Mouse (Mus musculus) CD4-positive, CD25-positive, alpha-beta regulatory T cell, adult 4 months (primary cell): ENCODE data around the gene Tmppe. TPM values are rescaled to one million over a fixed set of nuclear protein-coding genes. Genes with fewer than 3 reads are reported as not detected.

Source experiments
- ATAC-seq: one replicate; pipeline ENCODE4 v1.8.0; 2017
- polyA plus RNA-seq, 2 experiments: library from polyadenylated mRNA; unstranded; fragments of 100-300 nt; shearing (Covaris generic); gene quantifications; one replicate each; pipeline ENCODE4 v1.2.1; 2017

Gene Tmppe
- polyA plus RNA-seq, 2 experiments from 2014 or later = 10.9 to 20.8 TPM

GRCm38 (mm10) chr9:114395258-114395657, 5.6 kb upstream of the Tmppe start:
- ATAC-seq = no peak

- no peak for ATAC-seq
Observed at GRCm38 (mm10) chr9:114399680-114400079, 1.2 kb upstream of the Tmppe start.

GRCm38 (mm10) chr9:114400588-114400948, 337 bp upstream of the Tmppe start:
- ATAC-seq = no peak

- peak; percentile 13 for ATAC-seq
Observed at GRCm38 (mm10) chr9:114401685-114402080, 778 bp downstream of the Tmppe start.

- ATAC-seq = no peak
Observed at GRCm38 (mm10) chr9:114407676-114408075, 6.8 kb downstream of the Tmppe start.

GRCm38 (mm10) chr9:114410313-114410862, 9.5 kb downstream of the Tmppe start:
- ATAC-seq = no peak

- no peak for ATAC-seq
Observed at GRCm38 (mm10) chr9:114411295-114411694, 10.4 kb downstream of the Tmppe start.

- no peak for ATAC-seq
Observed at GRCm38 (mm10) chr9:114412406-114412805, 11.5 kb downstream of the Tmppe start.

- no peak for ATAC-seq
Observed at GRCm38 (mm10) chr9:114413866-114414265, 13.0 kb downstream of the Tmppe start.

GRCm38 (mm10) chr9:114415701-114416100, 14.8 kb downstream of the Tmppe start:
- ATAC-seq = peak; percentile 43

- no peak for ATAC-seq
Observed at GRCm38 (mm10) chr9:114416646-114417517, 16.0 kb downstream of the Tmppe start.

GRCm38 (mm10) chr9:114418187-114418586, 17.3 kb downstream of the Tmppe start:
- ATAC-seq = peak; percentile 58

GRCm38 (mm10) chr9:114420443-114420842, 19.5 kb downstream of the Tmppe start:
- ATAC-seq = no peak

GRCm38 (mm10) chr9:114421045-114421444, 20.1 kb downstream of the Tmppe start:
- no peak for ATAC-seq

GRCm38 (mm10) chr9:114421797-114422196, 20.9 kb downstream of the Tmppe start:
- ATAC-seq = peak; percentile 77

- no peak for ATAC-seq
Observed at GRCm38 (mm10) chr9:114425576-114425975, 24.7 kb downstream of the Tmppe start.

- ATAC-seq = no peak
Observed at GRCm38 (mm10) chr9:114426201-114426600, 25.3 kb downstream of the Tmppe start.

GRCm38 (mm10) chr9:114427425-114427824, 26.5 kb downstream of the Tmppe start:
- ATAC-seq = peak; percentile 72

GRCm38 (mm10) chr9:114428103-114428834, 27.4 kb downstream of the Tmppe start:
- ATAC-seq = no peak

- no peak for ATAC-seq
Observed at GRCm38 (mm10) chr9:114435668-114436067, 34.8 kb downstream of the Tmppe start.

- ATAC-seq = peak; percentile 82
Observed at GRCm38 (mm10) chr9:114440548-114440947, 39.6 kb downstream of the Tmppe start.

- ATAC-seq = no peak
Observed at GRCm38 (mm10) chr9:114442225-114442624, 41.3 kb downstream of the Tmppe start.

- no peak for ATAC-seq
Observed at GRCm38 (mm10) chr9:114442893-114443292, 42.0 kb downstream of the Tmppe start.
